Mouse (Mus musculus) ES-E14 (cell line): ENCODE data around the gene Acvr1c.

Experiments
- CHD2 ChIP-seq: IDR thresholded peaks from 2 replicates; pipeline ENCODE4 v1.6.1; 2014; ENCODE audit warnings: mild to moderate bottlenecking, low read depth, low read length, inconsistent platforms
- HCFC1 ChIP-seq: IDR thresholded peaks from 2 replicates; pipeline ENCODE4 v1.6.1; 2012; ENCODE audit warnings: low read length, inconsistent platforms, borderline replicate concordance; ENCODE audit not compliant: insufficient read depth
- MAFK ChIP-seq: IDR thresholded peaks from 2 replicates; pipeline ENCODE4 v1.6.1; 2014; ENCODE audit warnings: mild to moderate bottlenecking, low read depth, low read length, inconsistent platforms; ENCODE audit not compliant: insufficient read depth
- ZC3H11A ChIP-seq: IDR thresholded peaks from 2 replicates; pipeline ENCODE4 v1.6.1; 2012; ENCODE audit warnings: low read depth, mild to moderate bottlenecking, inconsistent platforms, low read length, borderline replicate concordance
- ZNF384 ChIP-seq: IDR thresholded peaks from 2 replicates; pipeline ENCODE4 v1.6.1; 2012; ENCODE audit warnings: low read depth, low read length, inconsistent platforms

- TF ChIP-seq ZC3H11A: no peak
- TF ChIP-seq MAFK: no peak
- TF ChIP-seq CHD2: no peak
- no peak for TF ChIP-seq ZNF384
- TF ChIP-seq HCFC1: no peak
These were observed 117.1 kb downstream of the Acvr1c start for GRCm38 (mm10) chr2:58240639-58241038.
